Mouse (Mus musculus) adrenal gland, adult (tissue): ENCODE measurements at regions not wholly inside any gene's neighbourhood (a gene's known extent, or its start where the extent isn't known, plus 50 kb on each side); places are given as distances from the start of the nearest gene placed in this dataset.

Experiments
- DNase-seq, 2 experiments: peaks; one replicate each; pipeline ENCODE4 v3.0.0; 2022 to 2023; ENCODE audit warnings: low spot score in 1 of 2; ENCODE audit not compliant: inconsistent age in 2 of 2

DNA sequence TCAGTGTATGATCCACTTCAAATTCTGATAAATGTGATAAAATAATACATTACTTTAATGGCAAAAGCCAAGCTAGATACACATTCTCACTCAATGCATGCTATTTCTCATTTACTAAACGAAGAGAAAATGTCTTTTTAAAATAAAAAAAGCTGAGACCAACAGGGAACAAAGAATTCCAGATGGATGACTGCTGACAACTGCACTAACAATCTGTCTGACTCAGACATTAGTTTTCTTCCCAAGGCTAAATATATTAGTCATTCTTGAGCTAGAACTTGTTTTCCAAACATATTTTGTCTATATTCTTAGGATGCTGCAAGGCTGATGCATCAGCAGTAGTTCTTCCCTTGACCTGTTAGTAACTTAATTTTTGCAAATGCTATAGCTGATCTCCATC lies 1008.2 kb downstream of the Sis start:
- DNase-seq: peak in 1 of 2 experiments; percentile 19

DNA sequence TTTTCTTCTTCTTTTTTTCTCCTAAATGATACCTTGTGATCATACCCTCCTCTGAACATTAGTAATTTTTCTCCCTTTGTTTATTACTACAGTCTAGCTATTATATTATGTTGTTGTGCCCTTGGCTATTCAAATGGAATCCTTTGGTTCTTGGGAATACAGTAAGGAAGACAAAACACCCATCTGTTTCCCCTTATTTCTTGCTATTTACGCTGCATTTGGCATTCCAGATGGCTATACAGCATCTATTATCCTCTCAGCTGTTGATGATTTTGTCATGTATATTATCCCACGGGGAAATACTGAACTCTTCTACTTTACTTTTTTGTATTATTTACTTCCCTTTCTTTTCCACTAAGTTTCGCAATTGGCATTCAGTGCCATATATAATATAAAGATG lies 1047.8 kb downstream of the Sis start:
- DNase-seq: no peak

DNA sequence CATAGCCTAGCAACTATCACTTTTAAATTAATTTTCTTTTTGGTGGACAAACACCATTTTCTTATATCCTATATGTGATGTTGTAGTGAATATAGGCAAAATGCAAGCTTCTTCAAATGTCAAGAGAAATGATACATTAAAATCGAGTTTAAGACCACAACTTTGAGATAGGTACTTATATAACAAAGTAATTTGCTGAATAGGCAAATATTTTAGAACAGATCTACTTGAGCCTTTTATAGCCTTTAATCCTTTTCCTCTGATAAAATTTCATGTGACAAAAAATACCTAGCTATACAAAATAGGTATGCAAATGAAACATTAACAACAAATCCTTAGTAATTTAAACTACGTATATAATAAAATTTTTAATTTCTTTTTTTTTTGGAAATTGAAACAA lies 1053.9 kb downstream of the Sis start:
- DNase-seq: no peak

DNA sequence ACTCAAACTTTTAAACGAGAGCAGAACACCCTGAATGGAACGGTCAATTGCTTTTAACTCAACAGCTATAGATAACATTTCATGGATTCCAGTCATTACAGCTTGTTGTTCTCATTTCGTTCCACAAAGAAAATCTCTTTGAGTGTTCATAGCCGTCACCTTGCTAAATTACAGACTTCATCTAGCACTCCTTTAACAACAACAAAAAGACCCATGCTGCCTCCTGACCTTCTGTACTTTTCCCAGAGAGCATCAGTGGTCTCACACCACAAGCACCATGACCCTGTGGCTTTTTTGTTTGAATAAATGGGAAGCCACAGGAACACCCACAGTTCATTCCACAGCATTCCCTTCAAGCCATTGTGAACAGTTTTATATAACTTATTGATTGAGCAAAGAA lies 1058.4 kb downstream of the Sis start:
- DNase-seq: no peak

DNA sequence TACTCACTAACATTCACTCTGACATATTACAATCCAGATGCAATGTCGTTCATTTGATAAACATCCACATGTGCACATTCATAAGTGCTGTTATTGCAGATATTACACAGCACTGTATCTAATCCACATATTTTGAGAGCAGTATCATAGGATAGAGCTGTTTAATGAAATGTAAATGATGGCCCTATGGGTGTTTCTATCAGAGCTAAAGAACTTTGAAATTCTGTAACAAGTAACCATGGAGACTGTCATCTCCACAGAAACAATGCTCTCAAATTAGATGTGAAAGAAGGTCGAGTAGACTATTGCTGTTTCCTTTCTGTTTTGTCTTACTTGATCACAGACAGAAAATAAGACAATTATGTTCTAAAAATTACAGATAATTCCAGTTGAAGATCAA lies 1103.0 kb downstream of the Sis start:
- DNase-seq: no peak

DNA sequence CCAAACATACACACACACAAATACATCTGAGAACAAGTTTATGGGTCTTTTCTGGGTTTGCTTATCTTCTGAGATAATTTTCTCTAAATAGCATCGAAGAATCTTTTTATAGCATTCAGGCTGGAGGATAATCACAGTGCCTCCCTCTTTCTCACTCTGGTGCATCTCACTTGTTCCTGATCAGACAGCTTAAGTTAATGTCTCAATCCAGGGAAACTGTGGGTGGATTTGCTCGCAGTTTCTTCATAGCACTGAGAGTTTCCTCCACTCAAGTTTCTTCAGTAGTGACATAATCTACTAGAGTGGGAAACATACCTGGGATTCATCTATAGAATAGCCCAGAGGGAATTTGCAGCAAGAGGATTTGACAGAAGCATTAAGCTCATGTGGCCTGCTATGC lies 1131.6 kb downstream of the Sis start:
- no peak for DNase-seq
